Mouse (Mus musculus): ENCODE data around the gene Slc35e3.

- no peak for TF ChIP-seq POLR2A (IDR thresholded peaks at IDR 0.05; ENCODE audit: borderline replicate concordance, extremely low read depth, low read depth, low read length)
- TF ChIP-seq CTCF (IDR thresholded peaks at IDR 0.05; ENCODE audit: insufficient read depth, low read length), result no peak
Observed at GRCm38 (mm10) chr10:117692953-117693352, 53.2 kb downstream of the Slc35e3 start.
